Mouse (Mus musculus) neural tube, embryonic 15.5 days (tissue): ENCODE measurements at regions not wholly inside any gene's neighbourhood (a gene's known extent, or its start where the extent isn't known, plus 50 kb on each side); places are given as distances from the start of the nearest gene placed in this dataset.
A peak's percentile ranks its signal among the peaks of the same experiment; 100 is the strongest.

Experiments used
- ATAC-seq: fragments of 200-750 bp; cut with Nextera tagmentation; 2 replicates; pipeline ENCODE4 v1.8.0; 2017; ENCODE audit warnings: mild to moderate bottlenecking, moderate TSS enrichment, moderate library complexity; ENCODE audit not compliant: low FRiP score
- H3K27ac ChIP-seq: fragments of 300-500 bp; sonication (generic); replicated peaks from 2 replicates; pipeline ENCODE4 v1.5.1; 2015; ENCODE audit warnings: mild to moderate bottlenecking, inconsistent platforms
- H3K27me3 ChIP-seq: fragments of 300-500 bp; sonication (generic); replicated peaks from 2 replicates; pipeline ENCODE4 v1.6.1; 2015; ENCODE audit warnings: inconsistent platforms
- H3K36me3 ChIP-seq: fragments of 300-500 bp; sonication (generic); 2 replicates; pipeline ENCODE4 v1.6.1; 2015; ENCODE audit warnings: inconsistent platforms
- H3K4me1 ChIP-seq: fragments of 300-500 bp; sonication (generic); 2 replicates; pipeline ENCODE4 v1.6.1; 2015; ENCODE audit warnings: inconsistent platforms
- H3K4me2 ChIP-seq: fragments of 300-500 bp; sonication (generic); 2 replicates; pipeline ENCODE4 v1.6.1; 2015; ENCODE audit warnings: inconsistent platforms, mild to moderate bottlenecking, moderate library complexity
- H3K4me3 ChIP-seq: fragments of 300-500 bp; sonication (generic); replicated peaks from 2 replicates; pipeline ENCODE4 v1.5.1; 2015; ENCODE audit warnings: mild to moderate bottlenecking, inconsistent platforms
- H3K9ac ChIP-seq: fragments of 300-500 bp; sonication (generic); replicated peaks from 2 replicates; pipeline ENCODE4 v1.6.1; 2015; ENCODE audit warnings: mild to moderate bottlenecking, inconsistent platforms
- H3K9me3 ChIP-seq: fragments of 300-500 bp; sonication (generic); replicated peaks from 2 replicates; pipeline ENCODE4 v1.6.1; 2016; ENCODE audit warnings: inconsistent platforms
- WGBS: fragments of 180-500 bp; shearing (Covaris S2); methylation state at CpG from one replicate; pipeline ENCODE4 v1.1.7; 2015; ENCODE audit warnings: mixed read lengths; 5-methylcytosine and 5-hydroxymethylcytosine counted together

DNA sequence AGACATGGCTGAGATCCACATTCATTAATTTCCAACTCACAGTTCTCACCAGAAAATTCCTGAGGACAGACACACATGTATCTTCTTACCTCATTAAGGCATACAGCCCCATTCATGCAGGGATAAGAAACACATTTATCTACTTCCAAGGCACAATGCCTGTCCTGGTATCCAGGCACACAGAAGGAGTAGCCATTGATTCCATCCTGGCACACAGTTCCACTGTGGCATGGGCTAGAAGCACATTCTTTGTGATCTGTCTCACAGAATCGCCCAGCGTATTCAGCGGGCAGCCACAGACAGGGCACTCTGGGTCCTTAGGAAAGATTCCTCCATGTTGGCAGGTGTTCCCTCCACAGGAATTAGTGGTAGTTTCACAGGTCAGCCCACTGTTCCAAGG, 167.2 kb upstream of the Adgrb3 start:
- ATAC-seq = peak; percentile 72
- H3K9me3 ChIP-seq = no peaks in the 10 kb centered on the region
- no peaks in the 10 kb centered on the region for H3K27me3 ChIP-seq
- no peak overlapping the region for H3K4me2 ChIP-seq
- H3K4me3 ChIP-seq = no peak overlapping the region
- H3K9ac ChIP-seq = no peak overlapping the region
- no peaks in the 10 kb centered on the region for H3K4me1 ChIP-seq
- H3K27ac ChIP-seq = 0 out of 2 replicates have a peak overlapping the region, but pooled peaks have one; percentile 8
- H3K36me3 ChIP-seq = no peaks in the 10 kb centered on the region
- WGBS = 71% methylated on average over 3 of the region's 3 CpGs
